Mouse (Mus musculus): ENCODE measurements around the gene Vav2. TPM values are rescaled to one million over a fixed set of nuclear protein-coding genes. Genes with fewer than 3 reads are reported as not detected.
A peak's percentile ranks its signal among the peaks of the same experiment; 100 is the strongest.

Vav2 gene
- polyA plus RNA-seq, 1 experiment from 2014 or later, result 29.9 TPM

GRCm38 (mm10) chr2:27265819-27266218 lies 161.0 kb downstream of the Vav2 start:
- Histone ChIP-seq H3K27me3 (replicated peaks) (no peaks in the 10 kb centered on the region), H3K36me3 (peaks cover 91% of the 10 kb centered on the region)
- no peak for ATAC-seq (ENCODE audit: low FRiP score, low read depth)

GRCm38 (mm10) chr2:27262984-27263383 lies 163.8 kb downstream of the Vav2 start:
- 91% methylated on average over 4 of the region's 4 CpGs for WGBS
- Histone ChIP-seq H3K4me1 (no peaks in the 10 kb centered on the region), H3K27ac (no peak overlapping the region), H3K36me3 (peaks cover 66% of the 10 kb centered on the region), H3K4me3 (no peak overlapping the region), H3K9ac (no peak overlapping the region), H3K9me3 (no peaks in the 10 kb centered on the region), H3K27me3 (replicated peaks) (no peaks in the 10 kb centered on the region), H3K4me2 (replicated peaks) (no peak overlapping the region)
- ATAC-seq (ENCODE audit: low FRiP score, low read depth), result no peak

More at GRCm38 (mm10) chr2:27265819-27266218, 161.0 kb downstream of the Vav2 start:
- Histone ChIP-seq H3K4me2 (replicated peaks) (no peak overlapping the region), H3K4me1 (no peaks in the 10 kb centered on the region), H3K9me3 (no peaks in the 10 kb centered on the region), H3K27ac (no peak overlapping the region), H3K9ac (no peak overlapping the region), H3K4me3 (no peak overlapping the region)
- WGBS, result 89% methylated on average over 3 of the region's 3 CpGs

- Histone ChIP-seq H3K9ac (no peak overlapping the region), H3K27me3 (replicated peaks) (no peaks in the 10 kb centered on the region), H3K4me1 (no peaks in the 10 kb centered on the region), H3K27ac (no peak overlapping the region), H3K4me3 (no peak overlapping the region), H3K4me2 (replicated peaks) (no peak overlapping the region), H3K9me3 (no peaks in the 10 kb centered on the region), H3K36me3 (no peaks in the 10 kb centered on the region)
- no peak for ATAC-seq (ENCODE audit: low FRiP score, low read depth)
These were observed 175.4 kb downstream of the Vav2 start for GRCm38 (mm10) chr2:27251434-27251833.

GRCm38 (mm10) chr2:27248211-27248610 lies 178.6 kb downstream of the Vav2 start, which contains the start of gene Sardh:
Gene Sardh, minus strand, starts transcription at chr2:27248337.
- H3K27ac ChIP-seq, result no peak within 1 kb of the TSS
- H3K36me3 ChIP-seq, result no peaks in the 10 kb centered on the region
- H3K4me2 ChIP-seq (replicated peaks), result no peak within 1 kb of the TSS
- H3K4me3 ChIP-seq, result no peak within 1 kb of the TSS
- WGBS, result 82% methylated on average over 2 of the region's 2 CpGs
- no peaks in the 10 kb centered on the region for H3K27me3 ChIP-seq (replicated peaks)
- no peak for ATAC-seq (ENCODE audit: low FRiP score, low read depth)
- H3K9me3 ChIP-seq, result no peaks in the 10 kb centered on the region
- no peak within 1 kb of the TSS for H3K9ac ChIP-seq
- no peaks in the 10 kb centered on the region for H3K4me1 ChIP-seq

GRCm38 (mm10) chr2:27247487-27247863 lies 179.4 kb downstream of the Vav2 start:
- no peaks in the 10 kb centered on the region for H3K4me1 ChIP-seq
- 68% methylated on average over 2 of the region's 2 CpGs for WGBS
- no peaks in the 10 kb centered on the region for H3K36me3 ChIP-seq
- no peaks in the 10 kb centered on the region for H3K27me3 ChIP-seq (replicated peaks)
- H3K27ac ChIP-seq, result no peak overlapping the region
- ATAC-seq (ENCODE audit: low FRiP score, low read depth), result no peak
- H3K4me3 ChIP-seq, result no peak overlapping the region
- H3K9me3 ChIP-seq, result no peaks in the 10 kb centered on the region
- H3K9ac ChIP-seq, result no peak overlapping the region
- H3K4me2 ChIP-seq (replicated peaks), result no peak overlapping the region

GRCm38 (mm10) chr2:27246712-27247486 lies 179.9 kb downstream of the Vav2 start:
- Histone ChIP-seq H3K4me2 (replicated peaks) (peak overlapping the region; percentile 27), H3K4me3 (no peak overlapping the region), H3K36me3 (no peaks in the 10 kb centered on the region), H3K27ac (no peak overlapping the region), H3K27me3 (replicated peaks) (no peaks in the 10 kb centered on the region), H3K9ac (no peak overlapping the region), H3K4me1 (no peaks in the 10 kb centered on the region), H3K9me3 (no peaks in the 10 kb centered on the region)
- ATAC-seq (ENCODE audit: low FRiP score, low read depth), result no peak
- 47% methylated on average over 7 of the region's 7 CpGs for WGBS

GRCm38 (mm10) chr2:27245947-27246346 lies 180.9 kb downstream of the Vav2 start:
- no peaks in the 10 kb centered on the region for H3K4me1 ChIP-seq
- no peak overlapping the region for H3K27ac ChIP-seq
- H3K27me3 ChIP-seq (replicated peaks), result no peaks in the 10 kb centered on the region
- H3K4me2 ChIP-seq (replicated peaks), result no peak overlapping the region
- 71% methylated on average over 7 of the region's 7 CpGs for WGBS
- no peak for ATAC-seq (ENCODE audit: low FRiP score, low read depth)
- no peak overlapping the region for H3K9ac ChIP-seq
- no peaks in the 10 kb centered on the region for H3K36me3 ChIP-seq
- H3K9me3 ChIP-seq, result no peaks in the 10 kb centered on the region
- no peak overlapping the region for H3K4me3 ChIP-seq

GRCm38 (mm10) chr2:27237342-27237741 lies 189.5 kb downstream of the Vav2 start:
- Histone ChIP-seq H3K9me3 (no peaks in the 10 kb centered on the region), H3K4me3 (no peak overlapping the region), H3K27me3 (replicated peaks) (no peaks in the 10 kb centered on the region), H3K4me2 (replicated peaks) (no peak overlapping the region), H3K4me1 (no peaks in the 10 kb centered on the region), H3K36me3 (no peaks in the 10 kb centered on the region), H3K9ac (no peak overlapping the region), H3K27ac (no peak overlapping the region)
- ATAC-seq (ENCODE audit: low FRiP score, low read depth), result peak; percentile 65; the same call in 1 of the 2 replicates
- 26% methylated on average over 4 of the region's 4 CpGs for WGBS

- no peaks in the 10 kb centered on the region for H3K36me3 ChIP-seq
- H3K27me3 ChIP-seq (replicated peaks), result no peaks in the 10 kb centered on the region
- 25% methylated on average over 3 of the region's 3 CpGs for WGBS
- no peak overlapping the region for H3K4me2 ChIP-seq (replicated peaks)
- 0 out of 2 replicates have a peak, but pooled peaks have one; percentile 53 for ATAC-seq (ENCODE audit: low FRiP score, low read depth)
- no peak overlapping the region for H3K27ac ChIP-seq
- H3K9ac ChIP-seq, result no peak overlapping the region
- no peaks in the 10 kb centered on the region for H3K4me1 ChIP-seq
- H3K4me3 ChIP-seq, result no peak overlapping the region
- H3K9me3 ChIP-seq, result no peaks in the 10 kb centered on the region
These were observed 191.1 kb downstream of the Vav2 start for GRCm38 (mm10) chr2:27235729-27236128.

GRCm38 (mm10) chr2:27232376-27232775 lies 194.5 kb downstream of the Vav2 start:
- no peak overlapping the region for H3K9ac ChIP-seq
- H3K4me1 ChIP-seq, result no peaks in the 10 kb centered on the region
- no peak overlapping the region for H3K4me3 ChIP-seq
- ATAC-seq (ENCODE audit: low FRiP score, low read depth), result no peak
- H3K4me2 ChIP-seq (replicated peaks), result no peak overlapping the region
- H3K9me3 ChIP-seq, result no peaks in the 10 kb centered on the region
- H3K27me3 ChIP-seq (replicated peaks), result no peaks in the 10 kb centered on the region
- H3K36me3 ChIP-seq, result no peaks in the 10 kb centered on the region
- no peak overlapping the region for H3K27ac ChIP-seq
- WGBS, result 28% methylated on average over 7 of the region's 7 CpGs

- Histone ChIP-seq H3K4me2 (replicated peaks) (no peak overlapping the region), H3K4me1 (no peaks in the 10 kb centered on the region), H3K9me3 (no peaks in the 10 kb centered on the region), H3K27me3 (replicated peaks) (no peaks in the 10 kb centered on the region), H3K27ac (no peak overlapping the region), H3K4me3 (no peak overlapping the region), H3K9ac (no peak overlapping the region), H3K36me3 (no peaks in the 10 kb centered on the region)
- no peak for ATAC-seq (ENCODE audit: low FRiP score, low read depth)
- 65% methylated on average over 2 of the region's 2 CpGs for WGBS
These were observed 197.2 kb downstream of the Vav2 start for GRCm38 (mm10) chr2:27229481-27230105.

GRCm38 (mm10) chr2:27228809-27229480 lies 197.9 kb downstream of the Vav2 start:
- Histone ChIP-seq H3K36me3 (no peaks in the 10 kb centered on the region), H3K27ac (no peak overlapping the region), H3K4me2 (replicated peaks) (no peak overlapping the region), H3K27me3 (replicated peaks) (no peaks in the 10 kb centered on the region), H3K4me3 (no peak overlapping the region), H3K4me1 (no peaks in the 10 kb centered on the region), H3K9ac (no peak overlapping the region), H3K9me3 (no peaks in the 10 kb centered on the region)
- no peak for ATAC-seq (ENCODE audit: low FRiP score, low read depth)
- 84% methylated on average over 5 of the region's 5 CpGs for WGBS
